Mouse (Mus musculus): ENCODE results near the gene Ormdl2.
A peak's percentile ranks its signal among the peaks of the same experiment; 100 is the strongest.
"Not testable (repeated sequence)": the region's sequence is repeated elsewhere in the genome, so short reads cannot be mapped to it uniquely, and the experiment has no call there.

The Ormdl2 gene

GRCm38 (mm10) chr10:128821358-128822056, at the start of gene Ormdl2:
Gene Ormdl2 (minus strand): TSS chr10:128821645.
- DNase-seq (ENCODE audit: low spot score): peak; percentile 100

- no peak for DNase-seq (ENCODE audit: low spot score)
These were observed 48.9 kb upstream of the Ormdl2 start for GRCm38 (mm10) chr10:128870341-128870740.

DNA sequence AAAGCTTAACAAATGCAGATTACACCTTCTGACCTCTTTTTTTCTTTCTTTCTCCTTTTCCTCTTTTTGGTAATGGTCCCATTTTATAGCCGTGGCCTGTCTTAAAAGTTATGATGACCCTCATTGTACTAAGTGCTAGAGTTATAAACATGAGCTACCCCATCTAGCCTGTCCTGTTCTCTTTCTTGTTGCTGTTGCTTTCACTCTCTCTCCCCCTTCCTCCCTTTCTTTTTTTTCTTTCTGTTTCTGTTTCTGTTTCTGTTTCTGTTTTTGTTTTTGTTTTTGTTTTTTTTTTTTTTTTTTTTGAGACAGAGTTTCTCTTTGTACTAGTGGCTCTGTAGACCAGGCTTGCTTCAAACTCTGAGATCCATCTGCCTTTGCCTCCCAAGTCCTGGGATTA, 45.1 kb upstream of the Ormdl2 start:
- DNase-seq (ENCODE audit: low spot score): no peak

GRCm38 (mm10) chr10:128866042-128866441, 44.6 kb upstream of the Ormdl2 start:
- DNase-seq (ENCODE audit: low spot score): no peak

GRCm38 (mm10) chr10:128861176-128861575, 39.7 kb upstream of the Ormdl2 start:
- DNase-seq (ENCODE audit: low spot score): no peak

DNA sequence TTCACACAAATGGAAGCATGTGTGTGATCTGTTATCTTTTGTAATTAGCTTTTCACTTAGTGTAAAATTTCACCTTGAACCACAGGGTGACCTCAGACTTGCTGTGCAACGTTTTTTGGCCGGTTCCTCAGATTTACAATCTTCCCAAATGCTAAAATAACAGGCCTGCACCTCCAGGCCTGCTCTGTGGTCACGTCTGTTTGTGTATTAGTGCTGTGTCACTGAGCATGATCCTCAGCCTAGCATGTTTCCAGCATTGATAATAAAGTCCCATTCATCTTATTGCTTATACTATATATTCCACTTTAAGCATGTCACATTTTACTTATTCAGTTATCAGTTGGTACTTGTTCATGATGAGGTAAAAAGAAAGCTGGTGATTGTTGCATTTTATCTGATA, 28.9 kb upstream of the Ormdl2 start:
- DNase-seq (ENCODE audit: low spot score): no peak

DNA sequence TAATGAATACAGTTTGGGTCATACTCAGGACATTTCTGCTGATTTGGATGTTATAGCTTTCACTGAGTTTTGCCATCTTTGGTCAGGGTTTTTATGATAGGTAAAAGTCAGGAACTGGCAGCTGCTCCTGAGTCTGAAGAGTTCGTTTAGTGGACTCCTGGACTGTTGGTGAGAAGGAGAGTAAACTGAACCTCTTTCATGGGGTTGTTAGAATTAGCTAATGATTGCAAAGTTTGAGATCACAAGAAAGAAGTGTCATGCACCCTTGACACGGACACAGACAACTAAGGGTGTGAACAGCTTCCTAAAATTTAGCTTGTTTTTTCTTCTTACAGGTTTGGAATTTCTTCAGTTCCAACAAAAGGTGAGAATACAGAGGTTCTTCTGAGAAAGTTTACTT, 27.0 kb upstream of the Ormdl2 start:
- DNase-seq (ENCODE audit: low spot score): no peak

DNA sequence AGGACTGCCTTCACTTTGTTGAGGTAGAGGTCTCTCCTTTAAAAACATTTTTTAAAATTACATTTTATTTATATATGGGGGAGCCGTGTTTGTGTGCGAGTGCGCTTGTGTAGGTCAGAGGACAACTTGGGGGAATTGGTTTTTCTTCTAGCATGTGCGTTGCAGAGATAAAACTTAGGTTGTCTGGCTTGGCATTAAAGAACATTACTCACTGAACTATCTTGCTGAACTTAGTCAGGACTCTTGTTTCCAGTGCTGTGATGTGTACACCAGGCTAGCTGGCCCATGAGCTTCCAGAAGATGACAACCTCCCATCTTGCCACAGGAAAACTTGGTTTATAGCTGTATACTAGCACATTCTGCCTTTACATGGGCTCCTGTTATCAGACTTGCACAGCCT, 25.2 kb upstream of the Ormdl2 start:
- DNase-seq (ENCODE audit: low spot score): no peak

- DNase-seq (ENCODE audit: low spot score): peak; percentile 79
These were observed 24.1 kb upstream of the Ormdl2 start for GRCm38 (mm10) chr10:128845516-128845915.

- no peak for DNase-seq (ENCODE audit: low spot score)
These were observed 21.8 kb upstream of the Ormdl2 start for GRCm38 (mm10) chr10:128843260-128843659.

DNA sequence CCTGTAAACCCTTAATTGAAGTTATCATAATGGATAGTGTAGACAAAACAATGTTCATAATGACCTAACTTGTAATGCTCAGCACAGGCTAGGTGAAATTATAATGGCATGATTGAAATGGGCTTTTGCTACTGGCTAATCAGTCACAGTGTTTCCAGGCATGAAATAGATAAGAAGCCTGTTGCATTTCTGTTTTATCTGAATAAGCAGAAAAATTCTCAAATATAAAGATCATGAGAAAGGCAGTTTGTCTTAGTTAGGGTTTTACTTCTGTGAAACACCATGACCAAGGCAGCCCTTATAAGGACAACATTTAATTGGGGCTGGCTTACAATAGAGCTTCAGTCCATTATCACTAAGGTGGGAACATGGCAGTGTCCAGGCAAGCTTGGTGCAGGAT, 19.2 kb upstream of the Ormdl2 start:
- DNase-seq (ENCODE audit: low spot score): no peak

DNA sequence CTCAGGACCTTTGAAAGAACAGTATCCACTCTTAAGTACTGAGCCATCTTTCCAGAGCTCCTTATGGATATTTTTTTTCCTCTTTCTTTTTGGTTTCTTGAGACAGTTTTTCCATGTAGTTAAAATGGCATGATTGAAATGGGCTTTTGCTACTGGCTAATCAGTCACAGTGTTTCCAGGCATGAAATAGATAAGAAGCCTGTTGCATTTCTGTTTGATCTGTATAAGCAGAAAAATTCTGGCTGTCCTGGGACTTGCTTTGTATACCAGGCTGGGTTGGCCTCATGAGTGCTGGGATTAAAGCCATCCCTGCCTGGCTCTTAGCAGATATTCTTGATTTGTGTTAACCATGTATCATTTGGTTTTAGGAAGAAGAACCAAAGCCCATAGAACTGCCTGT, 18.0 kb upstream of the Ormdl2 start:
- no peak for DNase-seq (ENCODE audit: low spot score)

- DNase-seq (ENCODE audit: low spot score): no peak
These were observed 16.0 kb upstream of the Ormdl2 start for GRCm38 (mm10) chr10:128837400-128837799.

DNA sequence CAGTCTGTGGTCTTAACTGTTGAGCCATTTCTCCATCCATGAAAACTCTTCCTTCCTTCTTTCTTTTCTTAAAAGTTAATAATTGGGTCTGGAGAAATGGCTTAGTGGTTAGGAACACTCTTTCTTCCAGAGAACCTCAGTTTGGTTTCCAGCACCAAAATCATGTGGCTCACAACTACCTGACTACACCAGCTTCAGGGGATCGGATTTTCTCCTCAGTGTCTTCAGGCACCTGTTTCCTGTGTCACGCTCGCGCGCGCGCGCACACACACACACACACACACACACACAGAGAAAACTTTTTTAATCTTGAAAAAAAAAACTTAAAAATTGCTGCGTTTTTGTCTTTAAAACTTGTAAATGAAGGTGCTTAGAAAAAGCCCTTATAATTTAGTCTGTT, 2.4 kb upstream of the Ormdl2 start:
- no peak for DNase-seq (ENCODE audit: low spot score)

DNA sequence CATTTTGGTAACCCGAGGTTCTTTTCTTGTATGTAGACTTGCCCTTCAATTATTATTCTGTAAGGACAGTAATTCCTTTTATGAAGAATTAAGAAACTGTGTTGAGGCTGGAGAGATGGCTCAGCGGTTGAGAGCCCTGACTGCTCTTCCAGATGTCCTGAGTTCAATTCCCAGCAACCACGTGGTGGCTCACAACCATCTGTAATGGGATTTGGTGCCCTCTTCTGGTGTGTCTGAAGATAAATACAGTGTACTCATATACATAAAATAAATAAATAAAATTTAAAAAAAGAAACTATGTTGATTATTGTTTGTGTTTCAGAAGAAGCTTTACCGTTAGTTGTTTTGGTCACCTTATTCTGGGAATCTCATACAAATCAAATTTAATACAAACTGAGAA, 1.6 kb upstream of the Ormdl2 start:
- not testable (repeated sequence) for DNase-seq (ENCODE audit: low spot score)

DNA sequence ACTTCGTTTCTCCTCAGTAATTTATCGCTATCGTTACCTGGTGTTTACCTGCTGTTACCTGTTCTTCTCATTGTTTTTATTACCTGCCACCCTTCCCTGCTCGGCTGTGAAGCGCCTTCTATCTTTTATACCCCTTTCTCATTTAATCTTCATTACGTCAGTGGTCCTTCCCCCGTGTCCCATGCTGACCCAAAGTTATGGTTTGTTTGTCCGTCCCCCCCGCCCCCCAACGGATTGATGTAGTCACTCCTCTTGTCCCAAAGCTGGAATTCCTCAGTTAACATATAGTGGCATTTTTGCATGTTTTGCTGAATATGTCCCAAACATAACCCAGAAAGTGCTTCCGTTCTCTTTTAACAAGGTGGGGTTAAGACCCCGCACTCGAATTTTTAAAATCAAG, 690 bp upstream of the Ormdl2 start:
- DNase-seq (ENCODE audit: low spot score): peak; percentile 29

GRCm38 (mm10) chr10:128820217-128820616, 1.2 kb downstream of the Ormdl2 start:
- no peak for DNase-seq (ENCODE audit: low spot score)

DNA sequence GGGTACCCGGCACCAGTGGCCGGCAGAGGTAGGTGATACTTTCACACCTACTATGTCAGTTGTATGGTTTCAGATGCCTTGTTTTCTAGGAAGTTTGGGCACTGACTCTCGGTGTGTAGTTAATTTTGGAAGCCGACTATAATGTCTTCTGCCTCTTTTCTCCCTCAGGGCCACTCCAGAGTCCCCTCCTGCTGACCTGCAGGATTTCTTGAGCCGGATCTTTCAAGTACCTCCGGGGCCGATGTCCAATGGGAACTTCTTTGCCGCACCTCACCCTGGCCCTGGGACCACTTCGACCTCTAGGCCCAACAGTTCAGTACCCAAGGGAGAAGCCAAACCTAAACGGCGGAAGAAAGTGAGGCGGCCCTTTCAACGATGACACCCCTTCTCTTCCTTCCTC, 4.4 kb downstream of the Ormdl2 start, which contains the start of gene Sarnp:
Gene Sarnp (plus strand): TSS at position 301 of the 400 bp plus-strand sequence.
- no peak for DNase-seq (ENCODE audit: low spot score)

GRCm38 (mm10) chr10:128807018-128807417, 14.4 kb downstream of the Ormdl2 start:
- no peak for DNase-seq (ENCODE audit: low spot score)

- DNase-seq (ENCODE audit: low spot score): peak; percentile 13
These were observed 15.4 kb downstream of the Ormdl2 start for GRCm38 (mm10) chr10:128806086-128806485.

DNA sequence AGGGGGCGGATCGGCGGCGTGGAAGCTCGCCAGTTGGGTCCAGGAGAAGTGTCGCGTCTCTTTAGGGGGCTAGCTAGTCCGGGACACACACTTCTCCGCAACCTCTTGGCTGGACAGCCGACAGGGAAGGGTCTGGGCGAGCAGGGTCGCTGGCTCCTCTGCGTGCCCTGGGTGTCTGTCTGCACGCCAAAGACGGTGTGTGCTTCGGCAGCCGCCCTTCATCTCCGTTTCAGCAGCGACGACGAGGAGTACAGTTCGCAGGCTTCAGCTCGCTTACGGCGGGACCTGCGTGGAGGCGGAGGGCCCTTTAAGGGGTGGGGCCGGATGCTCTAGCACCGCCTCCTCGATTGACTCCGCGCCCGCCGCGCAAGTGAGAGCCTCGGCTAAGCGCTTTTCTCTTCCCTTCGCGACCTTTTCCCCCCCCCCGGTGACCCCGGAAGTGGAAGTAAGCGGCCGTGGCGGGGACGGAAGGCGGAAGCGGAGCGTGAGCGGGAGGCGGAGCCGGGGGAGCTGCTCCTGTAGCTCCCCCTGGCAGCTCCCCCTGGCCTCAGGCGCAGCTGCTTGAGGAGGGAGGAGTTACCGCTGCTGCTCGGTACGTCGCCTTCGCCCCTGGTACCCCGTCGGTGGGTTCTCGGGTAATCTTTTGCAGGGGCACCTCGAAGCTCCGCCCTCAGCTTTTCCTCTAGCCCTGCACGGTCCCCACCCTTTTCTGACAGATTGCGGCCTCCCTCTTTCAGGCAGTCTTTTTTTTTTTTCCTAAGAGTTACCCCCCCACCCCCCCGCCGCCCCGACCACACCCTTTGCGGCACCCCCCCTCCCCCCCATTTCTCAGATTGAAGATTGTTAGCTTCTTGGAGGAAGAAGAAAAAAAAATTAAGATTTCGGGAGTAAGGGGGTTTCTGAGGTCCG, 16.1 kb downstream of the Ormdl2 start:
- peak; percentile 99 for DNase-seq (ENCODE audit: low spot score)

DNA sequence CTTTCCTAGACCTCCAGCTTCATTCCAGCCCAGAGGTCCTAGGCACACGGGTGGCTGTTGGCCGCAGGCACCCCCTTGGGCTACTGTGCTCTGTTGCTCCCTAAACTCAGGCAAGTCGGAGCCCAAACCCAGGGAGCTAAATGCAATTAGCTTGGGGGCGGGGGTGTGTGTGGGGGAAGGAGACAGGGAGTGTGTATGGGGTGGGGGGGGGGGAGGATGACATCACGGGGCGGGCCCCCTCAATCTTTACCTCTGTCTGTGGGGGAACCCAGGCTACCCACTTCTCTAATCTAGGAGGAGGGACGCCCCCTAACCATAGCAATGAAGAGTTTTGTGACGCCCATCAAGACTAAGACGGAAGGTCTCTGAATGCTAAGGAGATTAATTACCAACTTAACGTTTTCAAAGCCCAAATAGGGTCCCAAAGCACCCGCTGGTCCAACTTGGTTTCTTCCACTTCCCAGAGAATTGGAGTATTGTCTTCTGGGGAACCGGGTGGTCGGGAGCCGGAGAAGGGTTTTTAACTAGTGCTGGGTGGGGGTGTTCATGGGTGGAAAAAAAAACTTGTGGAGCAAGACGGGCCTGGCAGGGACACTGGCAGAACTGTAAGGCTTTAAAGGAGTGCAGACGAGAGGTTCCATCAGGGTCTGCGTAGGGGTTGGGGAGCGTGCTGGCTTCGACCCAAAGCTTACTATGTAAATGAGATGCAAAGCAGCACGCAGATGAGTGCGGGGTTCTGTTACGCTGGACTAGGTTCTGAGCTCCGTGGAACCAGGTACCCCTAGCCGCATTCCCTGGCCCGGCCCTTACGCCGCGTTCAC, 17.0 kb downstream of the Ormdl2 start, which contains the start of gene Tmem198b:
Gene Tmem198b (minus strand): TSS at position 100 of the 821 bp plus-strand sequence.
- DNase-seq (ENCODE audit: low spot score): peak; percentile 85
